Mouse (Mus musculus): Measurements from ENCODE around the gene Gatad2a.

DNA sequence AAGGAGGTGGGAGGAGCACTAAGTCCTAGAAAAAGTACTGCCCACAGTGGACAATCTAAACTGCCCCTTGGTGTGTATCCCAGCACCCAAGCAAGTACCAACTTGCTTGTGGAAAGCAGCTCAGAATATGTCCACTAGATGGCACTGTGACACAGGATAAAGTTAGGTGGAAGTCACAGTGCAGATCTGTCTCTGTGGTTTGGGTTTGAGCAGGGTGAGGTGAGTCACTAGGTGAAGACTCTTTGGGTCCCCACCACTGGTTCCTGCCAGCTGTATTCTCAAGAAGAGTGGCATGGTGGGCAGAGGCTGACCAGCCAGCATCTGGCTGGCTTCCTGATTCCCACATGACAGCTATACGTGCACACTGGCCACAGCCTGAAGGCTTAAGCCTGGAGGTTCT is 77.2 kb downstream of the Gatad2a start:
- peak; percentile 88 for TF ChIP-seq CTCF (IDR thresholded peaks at IDR 0.05; ENCODE audit: extremely low read depth, insufficient read depth, low read length)
- TF ChIP-seq POLR2A (IDR thresholded peaks at IDR 0.05; ENCODE audit: extremely low read depth, insufficient read depth, low read length) = no peak

Measured in cortical plate, adult 2 months (tissue).